9 mouse cellular contexts compared by ENCODE assay signal in genomic region chr9:32117876-32118275, GRCm38 (mm10). TPM values are rescaled to one million over a fixed set of nuclear protein-coding genes. Genes with fewer than 3 reads are reported as not detected.
DNase-seq lines count a peak whose midpoint lies in the region; ATAC-seq and TF ChIP-seq lines count a peak whose summit lies in the region.
"Had no signal": no experiment of that assay in that cellular context is flagged by ENCODE, and none has a peak within 500 bp of the region (broad histone marks: within the 10 kb centered on the region; RNA-seq: fewer than 3 reads in every experiment).

No protein-coding gene starts in this region.

- peaks cover 3% of the 10 kb centered on the region; the same call in 1 of the 2 replicates for H3K4me1 ChIP-seq in intestine, embryonic 15.5 days (replicated peaks)
- peaks cover 10% of the 10 kb centered on the region; the same call in 1 of the 2 replicates for H3K4me1 ChIP-seq in intestine, embryonic 16.5 days (ENCODE audit: control insufficient read depth, insufficient read depth, low read length)
- peaks cover 13% of the 10 kb centered on the region for H3K4me1 ChIP-seq in liver, postnatal 0 days (ENCODE audit: insufficient read depth)
- H3K4me1 ChIP-seq in kidney, embryonic 16.5 days (ENCODE audit: insufficient read depth, low read length), result peaks cover 5% of the 10 kb centered on the region; the same call in 1 of the 2 replicates
- 0 out of 2 replicates have a peak, but pooled peaks cover 2% of the 10 kb centered on the region for H3K4me1 ChIP-seq in forebrain, embryonic 13.5 days
- H3K4me1 ChIP-seq: midbrain, embryonic 12.5 days had no signal

- peak; percentile 55 for ATAC-seq in intestine, embryonic 15.5 days
- no peak for ATAC-seq in intestine, embryonic 16.5 days
- peak; percentile 43; the same call in 1 of the 2 replicates for ATAC-seq in liver, postnatal 0 days
- ATAC-seq in kidney, embryonic 16.5 days (ENCODE audit: low FRiP score, low TSS enrichment), result no peak
- no peak for ATAC-seq in forebrain, embryonic 13.5 days

- no peaks in the 10 kb centered on the region for H3K27me3 ChIP-seq in intestine, embryonic 15.5 days (replicated peaks)
- H3K27me3 ChIP-seq in intestine, embryonic 16.5 days (replicated peaks; ENCODE audit: control insufficient read depth, insufficient read depth, low read length), result no peaks in the 10 kb centered on the region
- no peaks in the 10 kb centered on the region for H3K27me3 ChIP-seq in liver, postnatal 0 days (ENCODE audit: insufficient read depth, low read length)
- H3K27me3 ChIP-seq in kidney, embryonic 16.5 days (ENCODE audit: insufficient read depth, low read length), result no peaks in the 10 kb centered on the region
- H3K27me3 ChIP-seq in forebrain, embryonic 13.5 days, result no peaks in the 10 kb centered on the region
- H3K27me3 ChIP-seq: midbrain, embryonic 12.5 days had no signal

- no peak overlapping the region for H3K9ac ChIP-seq in intestine, embryonic 15.5 days
- no peak overlapping the region for H3K9ac ChIP-seq in intestine, embryonic 16.5 days (ENCODE audit: low read depth, low read length)
- no peak overlapping the region for H3K9ac ChIP-seq in liver, postnatal 0 days (replicated peaks)
- H3K9ac ChIP-seq in kidney, embryonic 16.5 days (replicated peaks; ENCODE audit: low read length), result no peak overlapping the region
- no peak overlapping the region for H3K9ac ChIP-seq in forebrain, embryonic 13.5 days
- H3K9ac ChIP-seq: midbrain, embryonic 12.5 days had no signal

- H3K4me2 ChIP-seq in intestine, embryonic 15.5 days (replicated peaks), result no peak overlapping the region
- no peak overlapping the region for H3K4me2 ChIP-seq in intestine, embryonic 16.5 days (ENCODE audit: low read depth, low read length)
- H3K4me2 ChIP-seq in liver, postnatal 0 days (ENCODE audit: low read depth, low read length), result no peak overlapping the region
- H3K4me2 ChIP-seq in kidney, embryonic 16.5 days (replicated peaks; ENCODE audit: low read depth, low read length), result no peak overlapping the region
- no peak overlapping the region for H3K4me2 ChIP-seq in forebrain, embryonic 13.5 days
- H3K4me2 ChIP-seq: midbrain, embryonic 12.5 days had no signal

- no peak overlapping the region; the same call in 1 of the 2 replicates for H3K27ac ChIP-seq in intestine, embryonic 15.5 days
- no peak overlapping the region for H3K27ac ChIP-seq in intestine, embryonic 16.5 days (ENCODE audit: low read length)
- no peak overlapping the region for H3K27ac ChIP-seq in liver, postnatal 0 days (ENCODE audit: low read depth)
- H3K27ac ChIP-seq in kidney, embryonic 16.5 days (ENCODE audit: low read length), result no peak overlapping the region
- H3K27ac ChIP-seq in forebrain, embryonic 13.5 days, result no peak overlapping the region
- H3K27ac ChIP-seq: midbrain, embryonic 12.5 days had no signal

- no peaks in the 10 kb centered on the region for H3K36me3 ChIP-seq in intestine, embryonic 15.5 days
- H3K36me3 ChIP-seq in intestine, embryonic 16.5 days (ENCODE audit: control insufficient read depth, insufficient read depth, low read length), result no peaks in the 10 kb centered on the region
- no peaks in the 10 kb centered on the region for H3K36me3 ChIP-seq in liver, postnatal 0 days (replicated peaks; ENCODE audit: insufficient read depth, low read length)
- H3K36me3 ChIP-seq in kidney, embryonic 16.5 days (ENCODE audit: insufficient read depth, low read length), result 0 out of 2 replicates have a peak, but pooled peaks cover 3% of the 10 kb centered on the region
- no peaks in the 10 kb centered on the region for H3K36me3 ChIP-seq in forebrain, embryonic 13.5 days (ENCODE audit: poor library complexity, severe bottlenecking)
- H3K36me3 ChIP-seq: midbrain, embryonic 12.5 days had no signal

- DNase-seq in Muller cell, postnatal 12 days (ENCODE audit: inconsistent ontology term), result peak; percentile 22
- DNase-seq in fat pad, adult 2 months (ENCODE audit: extremely low read depth, low read depth, low spot score), result peak; percentile 91
- DNase-seq in liver, postnatal 0 days, result peak; percentile 34
- DNase-seq in retina, postnatal 1 day, result no peak

- H3K4me3 ChIP-seq in intestine, embryonic 15.5 days (replicated peaks), result no peak overlapping the region
- H3K4me3 ChIP-seq in intestine, embryonic 16.5 days (ENCODE audit: low read length), result no peak overlapping the region
- no peak overlapping the region for H3K4me3 ChIP-seq in liver, postnatal 0 days (ENCODE audit: low read depth, low read length)
- no peak overlapping the region for H3K4me3 ChIP-seq in kidney, embryonic 16.5 days (ENCODE audit: low read length)
- H3K4me3 ChIP-seq in forebrain, embryonic 13.5 days, result no peak overlapping the region
- H3K4me3 ChIP-seq: midbrain, embryonic 12.5 days had no signal

- no peak for TF ChIP-seq CTCF in liver, postnatal 0 days (IDR thresholded peaks at IDR 0.05; ENCODE audit: low read depth)

- 29% methylated on average over 4 of the region's 4 CpGs for WGBS in intestine, embryonic 15.5 days
- 28% methylated on average over 4 of the region's 4 CpGs for WGBS in intestine, embryonic 16.5 days
- 21% methylated on average over 4 of the region's 4 CpGs for WGBS in liver, postnatal 0 days (ENCODE audit: insufficient replicate concordance)
- WGBS in kidney, embryonic 16.5 days, result 43% methylated on average over 4 of the region's 4 CpGs
- 70% methylated on average over 4 of the region's 4 CpGs for WGBS in forebrain, embryonic 13.5 days

- TF ChIP-seq EP300 in liver, postnatal 0 days (IDR thresholded peaks at IDR 0.05; ENCODE audit: low read depth), result no peak

- no peaks in the 10 kb centered on the region for H3K9me3 ChIP-seq in intestine, embryonic 15.5 days
- no peaks in the 10 kb centered on the region; the same call in 1 of the 2 replicates for H3K9me3 ChIP-seq in intestine, embryonic 16.5 days (ENCODE audit: control insufficient read depth, low read length)
- H3K9me3 ChIP-seq in liver, postnatal 0 days (ENCODE audit: low read length), result no peaks in the 10 kb centered on the region
- peaks cover 8% of the 10 kb centered on the region; the same call in 1 of the 2 replicates for H3K9me3 ChIP-seq in kidney, embryonic 16.5 days (ENCODE audit: low read length)
- 0 out of 2 replicates have a peak, but pooled peaks cover 3% of the 10 kb centered on the region for H3K9me3 ChIP-seq in forebrain, embryonic 13.5 days (replicated peaks)
- H3K9me3 ChIP-seq: midbrain, embryonic 12.5 days had no signal

RNA-seq across cellular contexts. Expression of gene Arhgap32, which starts 1.9 kb away (rescaled TPM):
- polyA plus RNA-seq in intestine, embryonic 15.5 days (2015; fragmentation: Nextera tagmentation; extraction: Ambion mirVana), result 9.7 and 10.0 TPM in 2 replicates
- 11.0 and 13.1 TPM in 2 replicates for polyA plus RNA-seq in intestine, embryonic 16.5 days (2015; fragmentation: Nextera tagmentation; extraction: Ambion mirVana)
- 0.25 and 0.63 TPM in 2 replicates for polyA plus RNA-seq in liver, postnatal 0 days (2015; fragmentation: Nextera tagmentation; extraction: Ambion mirVana)
- polyA plus RNA-seq in kidney, embryonic 16.5 days (2015; fragmentation: Nextera tagmentation; extraction: Ambion mirVana), result 9.6 and 10.7 TPM in 2 replicates
- polyA plus RNA-seq in forebrain, embryonic 13.5 days (2015; fragmentation: Nextera tagmentation; extraction: Ambion mirVana), result 7.3 and 7.5 TPM in 2 replicates

Comparison
In these comparisons a context has a peak if more than half of its experiments do, and no peak if none do; other contexts are left out.
1. ATAC-seq: peak in intestine, embryonic 15.5 days (single experiment) and liver, postnatal 0 days (single experiment); none in intestine, embryonic 16.5 days (single experiment), kidney, embryonic 16.5 days (single experiment) and forebrain, embryonic 13.5 days (single experiment).